Mouse (Mus musculus) spleen, adult 12 weeks (tissue): ENCODE results near the gene Exd1.
A peak's percentile ranks its signal among the peaks of the same experiment; 100 is the strongest.
"Not testable (repeated sequence)": the region's sequence is repeated elsewhere in the genome, so short reads cannot be mapped to it uniquely, and the experiment has no call there.

Source experiments
- DNase-seq: peaks from one replicate; pipeline ENCODE4 v3.0.0; 2022; ENCODE audit warnings: low spot score

Exd1 gene

DNA sequence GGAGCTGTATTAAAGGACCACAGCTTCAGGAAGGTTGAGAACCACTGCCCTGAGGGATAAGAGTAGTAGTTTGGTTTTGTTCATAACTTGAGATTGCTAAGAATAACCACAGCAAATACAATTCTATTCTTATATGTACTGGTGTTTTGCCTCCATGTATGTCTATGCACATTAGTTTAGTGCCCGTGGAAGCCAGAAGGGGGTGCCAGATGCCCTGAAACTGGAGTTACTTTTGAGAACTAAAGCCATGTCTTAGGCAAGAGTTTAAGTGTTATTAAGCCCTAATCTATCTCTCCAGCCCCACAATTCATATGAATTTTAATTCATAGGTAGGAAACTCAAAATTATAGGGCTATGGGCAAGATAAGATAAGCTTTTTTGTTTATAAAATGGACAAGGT is 5.3 kb downstream of the Exd1 start:
- DNase-seq: peak; percentile 16

DNA sequence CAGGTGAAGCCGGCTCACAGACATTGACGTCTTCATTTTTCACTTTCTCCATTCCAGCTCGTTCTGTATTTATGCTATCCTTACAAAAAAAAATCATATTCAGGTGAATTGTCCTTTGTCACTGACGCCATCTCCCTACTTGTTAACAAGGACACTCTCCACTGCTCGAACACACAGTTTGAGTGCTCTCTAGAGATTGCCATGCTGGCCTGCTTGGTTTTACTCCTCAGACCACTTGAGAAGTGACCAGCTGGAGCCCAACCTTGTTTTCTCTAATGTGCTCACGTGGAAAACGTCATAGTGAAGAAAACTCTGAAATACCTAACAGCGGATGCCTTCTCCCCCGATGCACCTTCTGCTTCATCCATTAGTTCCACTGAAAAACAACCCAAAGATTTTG is 8.6 kb downstream of the Exd1 start:
- no peak for DNase-seq

DNA sequence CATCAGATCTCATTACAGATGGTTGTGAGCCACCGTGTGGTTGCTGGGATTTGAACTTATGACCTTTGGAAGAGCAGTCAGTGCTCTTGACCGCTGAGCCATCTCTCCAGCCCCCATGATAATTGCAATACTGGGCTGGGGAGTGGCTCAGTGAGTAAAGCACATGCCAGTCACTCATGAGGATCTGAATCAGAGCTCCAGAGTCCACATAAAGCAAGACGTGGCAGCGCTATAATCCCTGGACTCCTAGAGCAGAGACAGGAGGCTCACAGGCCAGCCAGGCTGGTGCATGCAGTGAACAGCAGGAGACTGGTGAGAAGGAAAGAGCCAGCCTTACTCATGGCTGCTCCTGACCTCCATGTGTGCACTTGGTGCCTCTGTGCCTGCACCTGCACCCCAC is 22.0 kb downstream of the Exd1 start:
- DNase-seq: no peak

DNA sequence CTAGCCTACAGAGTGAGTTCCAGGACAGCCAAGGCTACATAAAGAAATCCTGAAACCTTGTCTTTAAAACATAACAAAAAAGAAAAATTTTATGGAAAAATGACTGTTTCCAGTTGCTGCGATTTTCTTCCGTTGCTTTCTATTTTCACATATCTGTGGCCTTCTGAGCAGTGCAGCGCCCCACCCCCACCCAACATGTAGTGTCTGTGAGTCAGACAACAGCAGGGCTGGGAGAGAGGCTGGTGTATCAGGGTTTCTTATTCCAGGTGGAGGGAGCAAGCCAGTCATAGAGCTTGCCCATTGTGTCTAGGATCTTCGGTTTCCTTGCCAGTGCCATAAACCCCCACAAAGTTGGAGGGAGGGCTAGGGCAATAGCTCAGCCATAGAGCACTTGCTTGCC is 23.6 kb downstream of the Exd1 start:
- DNase-seq: no peak

DNA sequence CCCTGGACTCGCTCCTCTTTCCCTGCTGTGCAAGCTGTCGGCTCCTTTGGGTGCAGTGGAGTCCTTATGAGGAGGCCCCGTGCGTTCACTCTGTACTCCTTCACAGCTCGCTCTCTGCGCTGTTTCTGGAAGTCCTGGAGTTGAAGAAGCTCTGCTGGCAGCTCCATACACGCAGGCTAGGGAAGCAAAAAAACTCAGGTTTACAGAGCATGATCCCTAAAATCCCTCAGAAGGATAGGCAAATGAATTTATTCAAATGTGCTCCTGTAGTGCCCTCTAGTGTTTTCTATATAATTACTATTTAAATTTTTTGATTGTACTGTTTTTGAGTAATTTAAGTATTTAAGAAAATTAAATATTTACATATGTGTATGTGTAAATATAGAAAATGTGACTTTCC is 26.9 kb downstream of the Exd1 start:
- no peak for DNase-seq

DNA sequence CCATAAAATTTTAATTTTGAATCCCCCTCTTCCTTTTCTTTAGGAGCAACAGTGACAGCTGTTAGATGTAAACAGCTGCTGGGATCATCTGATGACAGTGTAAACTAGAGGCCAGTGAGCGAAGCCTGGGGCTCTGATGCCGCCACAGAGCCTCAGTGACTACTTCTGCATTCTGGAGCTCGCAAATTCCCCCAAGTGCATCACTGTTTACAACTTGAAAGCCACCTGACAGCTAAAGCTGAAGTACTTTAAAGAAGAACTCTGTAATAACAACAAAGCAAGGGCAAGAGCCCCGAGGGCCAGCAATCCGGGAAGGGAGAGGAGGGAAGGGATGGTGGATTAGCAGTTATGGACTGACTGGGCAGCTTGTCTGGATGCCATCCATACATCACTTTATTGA is 30.6 kb downstream of the Exd1 start:
- no peak for DNase-seq

DNA sequence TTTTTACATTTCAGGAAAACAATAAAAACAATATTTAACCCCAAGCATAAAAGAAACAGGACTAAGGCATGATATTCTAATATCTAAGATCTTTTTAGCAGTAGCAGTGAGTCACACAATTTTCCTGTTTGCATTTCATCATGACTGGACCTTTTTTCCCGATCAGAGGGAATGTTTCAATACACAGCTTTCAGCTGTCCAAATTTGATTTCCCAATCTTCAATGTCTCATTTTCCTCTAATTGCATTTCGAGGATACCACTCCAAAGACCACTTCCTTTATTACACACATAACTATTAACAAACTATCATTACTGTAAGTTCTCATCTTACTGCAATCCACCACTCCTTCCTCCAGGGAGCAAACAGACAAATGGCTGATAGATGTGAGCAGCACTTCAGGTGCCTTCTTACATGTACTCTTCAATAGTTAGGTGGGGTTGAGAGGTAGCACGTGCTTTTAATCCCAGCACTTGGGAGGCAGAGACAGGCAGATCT is 33.4 kb downstream of the Exd1 start:
- no peak for DNase-seq

DNA sequence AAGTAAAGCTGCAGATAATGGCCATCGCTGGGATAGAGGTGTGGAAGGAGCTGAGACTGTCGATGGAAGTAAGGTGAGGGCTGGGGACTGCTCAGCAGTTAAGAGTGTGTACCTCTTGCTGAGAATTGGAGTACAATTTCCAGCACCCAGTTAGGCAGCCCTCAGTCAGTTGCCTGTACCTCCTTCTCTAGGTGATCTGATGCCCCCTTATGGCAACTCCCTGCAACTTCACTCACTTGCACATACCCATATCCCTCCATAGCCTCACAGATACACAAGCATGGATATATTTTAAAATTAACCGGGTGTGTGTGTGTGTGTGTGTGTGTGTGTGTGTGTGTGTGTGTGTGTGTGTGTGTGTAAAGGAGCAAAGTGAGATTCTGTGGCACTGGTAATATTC is 35.1 kb downstream of the Exd1 start:
- no peak for DNase-seq

DNA sequence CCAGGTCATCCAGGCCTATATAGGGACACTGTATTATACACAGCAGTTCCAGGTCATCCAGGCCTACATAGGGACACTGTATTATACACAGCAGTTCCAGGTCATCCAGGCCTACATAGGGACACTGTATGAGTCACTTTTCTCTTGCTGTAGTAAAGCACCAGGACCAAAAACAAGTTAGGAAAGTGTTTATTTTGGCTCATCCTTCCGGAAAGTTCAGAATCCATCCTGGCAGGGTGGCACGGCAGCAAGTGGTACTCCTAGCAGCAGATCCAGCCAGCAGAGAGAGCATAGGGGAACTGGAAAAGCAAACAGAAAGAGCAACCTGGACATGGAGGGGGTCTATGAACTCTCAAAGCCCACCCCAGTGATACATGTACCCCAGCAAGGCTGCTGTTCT is 36.6 kb downstream of the Exd1 start:
- DNase-seq: no peak

DNA sequence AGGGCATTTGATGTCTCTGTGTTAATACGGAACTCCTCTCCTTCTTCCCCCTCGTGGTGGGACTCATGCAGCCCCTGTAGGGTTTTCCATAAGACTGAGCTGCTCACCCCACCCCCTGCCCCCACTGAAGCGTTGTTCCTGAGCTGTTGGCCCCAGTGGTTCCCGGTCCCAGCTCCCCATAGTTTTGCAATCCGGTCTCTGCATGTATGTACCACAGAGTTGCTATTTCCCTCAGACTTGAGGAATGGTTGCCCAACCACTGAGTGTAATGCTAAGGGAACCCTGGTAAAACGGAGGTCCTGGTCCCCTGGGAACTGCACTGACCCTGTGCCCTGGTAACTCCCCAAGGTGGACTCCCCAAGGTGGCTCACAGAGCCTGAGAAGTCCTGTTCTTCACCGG is 38.9 kb downstream of the Exd1 start:
- DNase-seq: not testable (repeated sequence)

DNA sequence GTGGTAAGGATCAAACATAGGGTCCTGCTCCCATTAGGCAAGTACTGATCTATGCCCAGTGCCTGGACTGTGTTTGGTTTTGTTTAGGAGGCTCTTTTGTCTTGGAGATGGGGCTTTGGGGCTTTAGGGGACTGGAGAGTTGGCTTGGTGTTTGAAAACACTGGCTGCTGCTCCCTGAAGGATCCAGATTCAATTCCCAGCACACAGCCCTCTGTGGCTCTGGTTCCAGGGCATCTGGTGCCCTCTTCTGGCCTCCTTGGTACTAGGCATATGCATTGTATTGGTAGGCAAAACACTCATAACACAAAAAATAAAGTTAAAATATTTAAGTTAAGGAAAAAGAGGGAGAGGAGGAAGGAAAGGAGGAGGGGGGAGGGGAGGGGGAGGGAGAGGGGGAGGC is 40.3 kb downstream of the Exd1 start:
- no peak for DNase-seq

DNA sequence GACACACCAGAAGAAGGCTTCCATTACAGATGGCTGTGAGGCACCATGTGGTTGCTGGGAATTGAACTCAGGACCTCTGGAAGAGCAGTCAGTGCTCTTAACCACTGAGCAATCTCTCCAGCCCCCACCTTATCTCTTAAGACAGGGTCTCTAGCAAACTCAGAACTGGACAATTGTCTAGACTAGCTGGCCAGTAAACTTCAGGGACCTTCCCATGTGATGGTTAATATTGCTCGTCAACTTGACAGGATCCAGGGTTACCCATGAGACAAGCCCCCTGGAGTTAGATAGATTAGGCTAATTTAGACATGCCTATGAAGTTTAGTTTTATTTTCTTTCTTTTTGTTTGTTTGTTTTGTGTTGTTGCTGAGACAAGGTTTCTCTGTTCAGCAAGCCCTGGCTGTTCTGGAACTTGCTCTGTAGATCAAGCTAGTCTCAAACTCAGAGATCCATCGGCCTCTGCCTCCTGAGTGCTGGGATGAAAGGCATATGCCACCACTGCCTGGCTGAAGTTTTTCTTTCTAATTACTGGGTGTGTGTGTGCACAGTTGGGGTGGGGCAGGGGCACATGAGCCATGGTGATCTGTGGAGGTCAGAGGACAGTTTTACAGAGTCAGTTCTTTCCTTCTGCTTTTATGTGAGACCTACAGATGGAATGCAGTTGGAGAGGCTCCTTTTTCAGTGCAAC is 46.3 kb downstream of the Exd1 start:
- DNase-seq: no peak

DNA sequence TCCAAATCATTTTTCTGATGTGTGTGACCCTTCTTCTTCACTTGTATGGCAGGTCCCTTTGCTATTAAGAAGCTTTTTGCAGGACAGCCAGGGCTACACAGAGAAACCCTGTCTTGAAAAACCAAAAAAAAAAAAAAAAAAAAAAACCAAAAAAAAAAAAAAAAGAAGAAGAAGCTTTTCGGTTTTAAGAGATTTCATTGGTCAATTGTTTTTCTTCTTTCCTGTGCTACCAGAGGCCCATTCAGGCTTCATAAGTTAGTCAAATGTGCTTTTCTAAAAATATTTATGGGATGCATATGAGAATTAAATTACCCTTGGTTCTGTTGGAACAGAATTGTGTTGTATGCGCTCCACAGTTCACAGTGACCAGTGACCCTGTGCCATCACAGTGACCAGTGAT is 48.6 kb downstream of the Exd1 start:
- DNase-seq: no peak

DNA sequence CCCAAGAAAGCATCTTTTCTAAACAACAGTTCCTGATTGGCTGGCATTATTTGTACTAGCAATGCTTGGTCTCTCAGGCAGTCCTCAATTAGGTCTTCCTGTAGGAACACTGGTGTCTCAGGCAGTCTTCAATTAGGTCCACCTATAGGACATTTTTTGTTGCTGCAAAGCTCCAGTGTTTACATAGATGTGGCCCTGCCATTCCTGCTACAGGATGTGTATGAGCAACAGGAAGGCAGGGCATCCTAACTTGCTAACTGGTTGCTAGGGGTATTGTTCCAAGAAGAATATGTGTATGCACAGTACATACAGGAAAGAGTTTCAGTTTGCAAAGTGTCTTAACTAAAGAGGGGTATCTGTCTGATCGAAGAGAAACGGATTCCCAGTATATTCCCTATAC is 51.3 kb downstream of the Exd1 start:
- no peak for DNase-seq

DNA sequence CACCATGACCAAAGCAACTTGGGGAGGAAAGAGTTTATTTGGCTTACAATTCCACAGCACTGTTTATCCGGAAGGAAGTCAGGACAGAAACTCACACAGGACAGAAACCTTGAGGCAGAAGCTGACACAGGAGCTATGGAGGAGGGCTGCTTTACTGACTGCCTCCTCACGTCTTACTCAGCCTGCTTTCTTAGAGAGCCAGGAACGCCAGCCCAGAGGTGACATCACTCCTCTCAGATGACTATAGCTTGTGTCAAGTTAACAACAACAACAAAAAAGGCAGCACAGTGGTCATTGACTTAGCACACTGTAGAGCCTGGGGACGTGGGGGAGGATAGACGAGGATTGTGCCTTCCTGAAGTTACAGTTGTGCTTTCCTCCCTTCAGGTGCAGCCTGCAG is 55.5 kb downstream of the Exd1 start:
- no peak for DNase-seq

DNA sequence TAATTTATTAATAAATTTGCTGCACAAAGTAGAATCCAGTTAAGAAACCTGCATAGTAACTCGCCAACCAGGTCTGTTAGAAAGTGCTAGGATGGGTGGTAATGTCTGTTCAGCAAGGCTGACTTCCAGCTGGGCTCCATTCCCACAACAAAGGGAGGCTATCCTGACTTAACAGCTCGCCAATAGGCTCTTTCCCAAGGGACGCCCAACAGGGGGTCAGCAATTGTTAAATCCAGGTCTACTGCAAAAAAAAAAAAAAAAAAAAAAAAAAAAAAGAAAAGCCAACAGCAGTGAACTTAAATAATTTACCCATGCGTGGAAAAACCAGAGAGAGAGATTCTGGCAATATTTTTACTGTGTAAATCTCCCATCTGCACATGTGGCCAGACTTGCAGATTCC is 60.9 kb downstream of the Exd1 start:
- no peak for DNase-seq

DNA sequence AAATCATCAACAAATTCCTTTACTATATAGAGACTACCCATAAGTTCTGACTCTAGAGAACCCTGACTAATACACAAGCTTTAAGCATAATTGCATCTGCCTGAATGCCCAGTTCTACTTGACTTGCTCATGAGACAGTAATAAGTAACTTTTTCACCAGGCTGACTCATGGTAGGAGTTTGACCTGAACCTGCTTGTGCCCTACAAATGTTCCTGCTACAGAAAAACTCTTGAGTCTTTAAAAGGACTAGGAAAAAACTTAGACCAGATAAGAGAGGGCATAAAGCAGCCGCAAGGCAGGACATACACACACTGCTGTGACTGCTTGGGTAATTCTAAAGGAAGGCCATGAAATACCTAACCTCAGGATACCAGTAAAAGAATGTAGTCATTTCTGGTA is 65.1 kb downstream of the Exd1 start:
- no peak for DNase-seq

DNA sequence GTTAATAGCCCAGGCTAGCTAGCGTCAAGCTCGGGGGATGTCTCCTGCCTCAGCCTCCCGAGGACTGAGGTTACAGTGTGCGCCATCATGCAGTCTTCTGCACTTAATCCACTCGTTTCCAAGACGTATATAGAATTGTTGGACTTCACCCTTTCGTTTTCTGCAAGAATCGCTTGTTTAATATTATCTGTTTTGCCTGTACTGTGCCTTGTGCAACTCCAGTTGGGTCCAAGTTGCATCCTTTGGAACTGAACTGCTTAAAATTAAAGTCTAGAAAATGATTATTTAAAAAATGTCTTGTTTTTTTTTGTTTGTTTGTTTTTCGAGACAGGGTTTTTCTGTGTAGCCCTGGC is 69.1 kb downstream of the Exd1 start:
- no peak for DNase-seq

DNA sequence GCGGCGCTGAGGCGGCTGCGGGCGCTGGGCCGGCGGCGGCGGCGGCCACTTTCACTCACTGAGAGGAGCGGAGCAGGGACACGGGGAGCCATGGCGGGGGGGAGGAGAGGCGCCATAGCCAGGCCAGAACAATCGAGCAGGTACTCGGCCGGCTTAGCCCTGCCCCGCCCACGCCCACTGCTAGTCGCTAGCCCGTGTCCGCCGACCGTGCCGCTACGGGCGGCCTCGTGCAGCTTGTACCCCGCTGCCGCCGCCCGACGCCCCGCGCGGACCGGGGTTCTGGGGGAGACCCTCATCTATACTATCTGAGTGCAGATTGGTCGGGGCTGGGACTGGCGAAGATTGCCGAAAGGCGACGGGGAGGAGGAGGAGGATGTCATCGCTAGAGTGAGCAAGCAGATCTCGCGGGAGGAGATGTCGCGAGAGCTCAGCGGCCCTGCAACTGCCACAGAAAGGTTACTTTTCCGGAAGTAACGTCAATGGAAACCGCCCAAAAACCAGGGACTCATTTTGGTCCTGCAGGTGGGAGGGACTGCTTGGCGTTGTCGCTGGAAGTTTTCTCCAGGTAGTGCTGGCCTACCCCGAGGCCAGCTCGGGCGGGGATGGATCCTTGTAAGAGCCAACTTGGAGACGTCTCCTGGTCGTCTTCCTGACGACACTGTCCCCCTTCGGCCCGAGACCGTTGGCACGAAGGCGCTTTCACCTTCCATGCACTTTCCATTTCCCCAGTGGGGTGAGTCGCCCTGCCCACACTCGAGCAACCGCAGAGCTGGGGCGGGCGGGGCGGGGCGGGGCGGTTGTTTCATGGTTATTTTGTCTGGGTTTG is 69.6 kb downstream of the Exd1 start, which contains the start of gene Ino80:
Gene Ino80 (minus strand): TSS at position 117 of the 826 bp plus-strand sequence.
- peak; percentile 97 for DNase-seq

DNA sequence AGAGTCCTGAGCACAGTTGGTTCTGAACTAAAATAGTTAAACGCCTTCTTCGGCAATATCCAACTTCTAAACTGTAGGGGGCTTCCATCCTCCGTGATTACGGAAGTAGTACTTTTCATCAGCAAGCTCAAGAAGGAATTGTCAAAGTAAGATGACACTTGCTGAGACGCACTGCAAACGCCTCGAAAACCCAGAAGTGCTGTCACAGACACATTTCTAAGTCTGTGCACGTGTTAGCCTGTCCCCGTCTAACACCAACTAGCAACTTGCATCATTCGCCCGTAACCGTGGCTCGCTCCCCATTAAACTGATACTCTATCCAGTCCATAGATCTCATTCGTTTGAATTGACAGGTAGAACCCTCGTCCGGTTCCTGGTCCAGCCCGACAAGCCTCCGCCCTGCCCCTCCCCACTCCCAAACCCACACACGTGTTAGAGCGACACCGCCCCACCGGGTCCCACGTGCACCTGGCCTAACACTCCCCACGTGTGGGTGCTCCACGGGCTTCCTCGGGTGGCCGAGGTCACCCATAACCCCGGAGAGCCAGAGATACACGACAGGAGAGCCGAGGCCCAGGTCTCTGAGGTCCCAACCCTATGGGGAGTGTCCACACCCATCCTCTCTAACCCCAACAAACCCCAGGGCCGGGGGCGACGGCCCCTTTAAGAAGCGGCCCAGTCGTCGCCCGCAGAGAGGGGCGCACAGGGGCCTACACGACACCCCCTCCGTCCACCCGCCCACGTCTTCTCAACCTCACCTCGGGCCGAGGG is 70.6 kb downstream of the Exd1 start:
- peak; percentile 72 for DNase-seq

DNA sequence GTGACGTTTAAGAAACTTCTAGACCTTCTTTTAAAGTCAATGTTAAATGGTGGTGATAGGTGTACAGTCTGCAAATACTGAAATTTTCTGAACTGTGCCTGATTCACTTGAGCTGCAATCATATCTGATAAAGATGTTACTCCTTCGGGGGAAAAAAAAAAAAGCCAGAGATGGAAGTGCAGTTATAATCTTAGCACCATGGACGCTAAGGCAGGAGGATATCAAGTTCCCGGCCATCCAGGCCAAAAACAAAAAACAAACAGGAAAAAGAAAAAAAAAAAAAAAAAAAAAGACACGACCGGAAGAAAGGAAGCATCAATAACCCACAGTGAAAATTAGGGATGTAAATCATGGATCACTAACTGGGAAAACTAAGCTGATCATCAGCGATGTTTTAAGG is 71.3 kb downstream of the Exd1 start:
- no peak for DNase-seq
